ENCODE assay signal across 18 mouse cellular contexts in genomic region chr5:41889245-41889849, GRCm38 (mm10). TPM values are rescaled to one million over a fixed set of nuclear protein-coding genes. Genes with fewer than 3 reads are reported as not detected.
DNase-seq lines count a peak whose midpoint lies in the region; ATAC-seq and TF ChIP-seq lines count a peak whose summit lies in the region.
"Had no signal": no experiment of that assay in that cellular context is flagged by ENCODE, and none has a peak within 500 bp of the region (broad histone marks: within the 10 kb centered on the region; RNA-seq: fewer than 3 reads in every experiment).

No protein-coding gene starts in this region.

- WGBS in cerebellum, adult 2 months, result 60% methylated on average over 8 of the region's 8 CpGs
- WGBS in forebrain, postnatal 0 days, result 55% methylated on average over 8 of the region's 8 CpGs
- 70% methylated on average over 8 of the region's 8 CpGs for WGBS in neural tube, embryonic 15.5 days

- ATAC-seq in forebrain, postnatal 0 days, result no peak
- peak; percentile 9; the same call in 1 of the 2 replicates for ATAC-seq in neural tube, embryonic 15.5 days (ENCODE audit: low FRiP score)
- ATAC-seq: CD4-positive, CD25-positive, alpha-beta regulatory T cell, adult 4 months; liver, postnatal 0 days; Patski had no signal

- peak; percentile 10 to 30 for DNase-seq in cerebellum, adult 2 months
- DNase-seq in cerebellum, adult 9-10 months, result no peak
- no peak for DNase-seq in layer of hippocampus, adult 2 months (ENCODE audit: low spot score in 2 of 2)
- no peak for DNase-seq in layer of hippocampus, adult 11-12 months (ENCODE audit: low spot score)
- no peak for DNase-seq in forebrain, postnatal 0 days
- DNase-seq in gastrocnemius, postnatal 25 days, result no peak
- DNase-seq: gastrocnemius, postnatal 10 days; heart, adult 18-20 months; layer of hippocampus, adult 9-11 months; liver, postnatal 0 days had no signal

- no peaks in the 10 kb centered on the region for H3K36me3 ChIP-seq in forebrain, postnatal 0 days (ENCODE audit: insufficient read depth)
- H3K36me3 ChIP-seq in neural tube, embryonic 15.5 days, result no peaks in the 10 kb centered on the region
- H3K36me3 ChIP-seq: heart, embryonic 13.5 days; limb, embryonic 10.5 days had no signal

- no peaks in the 10 kb centered on the region for H3K9me3 ChIP-seq in forebrain, postnatal 0 days (ENCODE audit: low read length)
- no peaks in the 10 kb centered on the region for H3K9me3 ChIP-seq in neural tube, embryonic 15.5 days (replicated peaks)
- H3K9me3 ChIP-seq: heart, embryonic 13.5 days; limb, embryonic 10.5 days; megakaryocyte, embryonic 14.5 days had no signal

- H3K4me2 ChIP-seq in forebrain, postnatal 0 days (ENCODE audit: low read depth), result peak overlapping the region; percentile 31; the same call in 1 of the 2 replicates
- H3K4me2 ChIP-seq in neural tube, embryonic 15.5 days, result peak overlapping the region; percentile 28; the same call in 1 of the 2 replicates
- H3K4me2 ChIP-seq: heart, embryonic 13.5 days had no signal

- no peak for TF ChIP-seq CTCF in cerebellum, adult 2 months (IDR thresholded peaks at IDR 0.05; ENCODE audit: borderline replicate concordance, insufficient read depth, low read depth, low read length)
- TF ChIP-seq CTCF in layer of hippocampus, adult 2 months (conservative IDR thresholded peaks at IDR 0.05), result no peak
- no peak for TF ChIP-seq CTCF in forebrain, postnatal 0 days (IDR thresholded peaks at IDR 0.05; ENCODE audit: low read depth)

- no peak overlapping the region for H3K9ac ChIP-seq in forebrain, postnatal 0 days
- H3K9ac ChIP-seq in neural tube, embryonic 15.5 days (replicated peaks), result no peak overlapping the region
- H3K9ac ChIP-seq: heart, embryonic 13.5 days; liver, postnatal 0 days had no signal

- TF ChIP-seq POLR2A in cerebellum, adult 2 months (IDR thresholded peaks at IDR 0.05; ENCODE audit: borderline replicate concordance, insufficient read depth, low read length), result no peak

- H3K4me1 ChIP-seq in cerebellum, adult 2 months (ENCODE audit: control insufficient read depth, insufficient read depth, low read length), result peaks cover 10% of the 10 kb centered on the region; the same call in 1 of the 2 replicates
- peaks cover 7% of the 10 kb centered on the region; the same call in 1 of the 2 replicates for H3K4me1 ChIP-seq in forebrain, postnatal 0 days (ENCODE audit: insufficient read depth)
- peaks cover 9% of the 10 kb centered on the region for H3K4me1 ChIP-seq in neural tube, embryonic 15.5 days
- H3K4me1 ChIP-seq: heart, embryonic 13.5 days; limb, embryonic 10.5 days had no signal

- no peaks in the 10 kb centered on the region for H3K27me3 ChIP-seq in cerebellum, adult 2 months (ENCODE audit: control insufficient read depth, insufficient read depth, low read length)
- no peaks in the 10 kb centered on the region for H3K27me3 ChIP-seq in forebrain, postnatal 0 days (ENCODE audit: insufficient read depth, low read length)
- no peaks in the 10 kb centered on the region for H3K27me3 ChIP-seq in neural tube, embryonic 15.5 days (replicated peaks)
- H3K27me3 ChIP-seq: megakaryocyte, embryonic 14.5 days; Patski had no signal

- no peak overlapping the region for H3K27ac ChIP-seq in cerebellum, adult 2 months (ENCODE audit: insufficient read depth, low read length)
- H3K27ac ChIP-seq in layer of hippocampus, adult 2 months, result peak overlapping the region; percentile 69
- no peak overlapping the region for H3K27ac ChIP-seq in forebrain, postnatal 0 days (ENCODE audit: low read depth, low read length)
- peak overlapping the region; percentile 43 for H3K27ac ChIP-seq in neural tube, embryonic 15.5 days (replicated peaks)
- H3K27ac ChIP-seq: heart, embryonic 13.5 days; limb, embryonic 10.5 days; stomach, postnatal 0 days had no signal

- no peak overlapping the region for H3K4me3 ChIP-seq in cerebellum, adult 2 months (replicated peaks; ENCODE audit: insufficient read depth, low read depth, low read length)
- no peak overlapping the region; the same call in 1 of the 2 replicates for H3K4me3 ChIP-seq in layer of hippocampus, adult 2 months
- H3K4me3 ChIP-seq in forebrain, postnatal 0 days (ENCODE audit: low read depth, low read length), result no peak overlapping the region
- H3K4me3 ChIP-seq in neural tube, embryonic 15.5 days (replicated peaks), result no peak overlapping the region
- H3K4me3 ChIP-seq: heart, embryonic 13.5 days; limb, embryonic 10.5 days; megakaryocyte, embryonic 14.5 days; myocyte had no signal

RNA-seq across cellular contexts. Expression of gene Bod1l, which starts 45.2 kb away (rescaled TPM):
- 20.2 and 20.5 TPM in 2 replicates for polyA plus RNA-seq in cerebellum, adult 2 months (2012; rRNA removed)
- 10 to 100 TPM; 38.7 to 43.1 TPM for total RNA-seq in layer of hippocampus, adult 2 months (2021)
- total RNA-seq in forebrain, postnatal 0 days (2014; rRNA removed), result 16.5 and 23.5 TPM in 2 replicates
- 13.2 and 24.5 TPM in 2 replicates for polyA plus RNA-seq in forebrain, postnatal 0 days (2015; fragmentation: Nextera tagmentation; extraction: Ambion mirVana)
- 29.4 and 30.1 TPM in 2 replicates for polyA plus RNA-seq in neural tube, embryonic 15.5 days (2015; fragmentation: Nextera tagmentation; extraction: Ambion mirVana)
- 10 to 100 TPM; 13.0 to 14.0 TPM for total RNA-seq in gastrocnemius, postnatal 25 days (2021)

Comparison
In these comparisons a context has a peak if more than half of its experiments do, and no peak if none do; other contexts are left out.
1. DNase-seq: peak in cerebellum, adult 2 months (2 of 2); none in cerebellum, adult 9-10 months (single experiment), layer of hippocampus, adult 2 months (0 of 2), layer of hippocampus, adult 11-12 months (single experiment), forebrain, postnatal 0 days (single experiment) and gastrocnemius, postnatal 25 days (single experiment).
2. H3K27ac ChIP-seq: peak in layer of hippocampus, adult 2 months (single experiment) and neural tube, embryonic 15.5 days (single experiment); none in cerebellum, adult 2 months (single experiment) and forebrain, postnatal 0 days (single experiment).